Mouse (Mus musculus) Patski (cell line): ENCODE data around the gene Serhl. TPM values are rescaled to one million over a fixed set of nuclear protein-coding genes. Genes with fewer than 3 reads are reported as not detected.

Source experiments
- ATAC-seq: fragments of 100-300 bp; one replicate; pipeline ENCODE4 v1.8.0; 2021
- CTCF ChIA-PET: fragments of 350-600 bp; sonication (Branson Sonifier 250); formaldehyde crosslinking; loops from one replicate; lab custom pipeline; 2022; ENCODE audit warnings: inconsistent platforms; lab: Charles Lee
- POLR2A ChIA-PET: fragments of 350-600 bp; sonication (Branson Sonifier 250); formaldehyde crosslinking; loops from one replicate; lab custom pipeline; 2022; ENCODE audit warnings: antibody characterized with exemption, inconsistent platforms; lab: Charles Lee
- DNase-seq: peaks from one replicate; pipeline ENCODE4 v3.0.0-alpha.2; 2011; ENCODE audit warnings: low read depth, low spot score
- H3K27me3 ChIP-seq: fragments of 371-371 bp; one replicate; pipeline ENCODE4 v1.5.1; 2021
- CTCF ChIP-seq: fragments of 100-300 bp; IDR thresholded peaks from one replicate; pipeline ENCODE4 v1.5.1; 2021
- in situ Hi-C: fragments of 300-500 bp; cut with MboI; formaldehyde crosslinking; loops from 3 replicates; pipeline ENCODE4 v1.11.1; 2018; ENCODE audit warnings: low pct_unique_long_range_greater_than_20kb, mixed read lengths
- polyA plus RNA-seq: library from polyadenylated mRNA; unstranded; gene quantifications from one replicate; pipeline ENCODE4 v1.2.3, GENCODE M21; 2021

Serhl gene
- polyA plus RNA-seq, 1 experiment from 2014 or later, result 75.3 TPM

- POLR2A ChIA-PET, result interaction anchor here (2.0 kb wide), 1 partner anchor 8 kb away, joined by 5 read pairs; no protein-coding TSS in a partner anchor
- in situ Hi-C loops, result no loop called here
- TF ChIP-seq CTCF, result no peak
- CTCF ChIA-PET, result interaction anchor here (1.4 to 2.6 kb wide), 8 partner anchors 10 to 174 kb away, joined by 4 to 18 read pairs (median 5); partner anchors contain the start of gene Cyb5r3
- peak; percentile 71 for ATAC-seq
- no peak for DNase-seq
- H3K27me3 ChIP-seq, result no peaks in the 10 kb centered on the region
Measured at GRCm38 (mm10) chr15:83156929-83157666, 67.8 kb downstream of the Serhl start.

DNA sequence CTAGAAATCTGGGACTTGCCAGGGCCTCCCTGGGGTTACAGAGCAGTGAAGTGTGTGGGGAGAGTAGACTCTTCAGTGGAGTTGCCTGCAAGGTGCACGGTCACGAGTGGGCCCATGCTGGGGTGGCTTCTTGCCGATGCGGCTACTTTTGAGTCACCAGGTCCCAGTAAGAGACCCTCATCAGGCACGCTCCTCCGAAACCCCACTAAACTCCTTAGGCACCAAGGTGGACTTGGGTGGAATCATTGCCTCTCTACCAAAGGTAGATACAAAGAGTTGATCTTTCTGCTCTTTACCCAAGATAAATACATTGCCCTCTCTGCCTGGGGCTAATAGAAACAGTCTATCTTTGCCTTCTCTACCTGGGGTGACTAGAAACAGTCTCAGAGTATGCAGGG lies 68.4 kb downstream of the Serhl start:
- POLR2A ChIA-PET, result no interaction called here
- no peak for DNase-seq
- TF ChIP-seq CTCF, result no peak
- CTCF ChIA-PET, result interaction anchor here (1.6 to 2.6 kb wide), 6 partner anchors 9 to 174 kb away, joined by 4 to 18 read pairs (median 5); no protein-coding TSS in a partner anchor
- in situ Hi-C loops, result no loop called here
- ATAC-seq, result no peak
- H3K27me3 ChIP-seq, result no peaks in the 10 kb centered on the region

DNA sequence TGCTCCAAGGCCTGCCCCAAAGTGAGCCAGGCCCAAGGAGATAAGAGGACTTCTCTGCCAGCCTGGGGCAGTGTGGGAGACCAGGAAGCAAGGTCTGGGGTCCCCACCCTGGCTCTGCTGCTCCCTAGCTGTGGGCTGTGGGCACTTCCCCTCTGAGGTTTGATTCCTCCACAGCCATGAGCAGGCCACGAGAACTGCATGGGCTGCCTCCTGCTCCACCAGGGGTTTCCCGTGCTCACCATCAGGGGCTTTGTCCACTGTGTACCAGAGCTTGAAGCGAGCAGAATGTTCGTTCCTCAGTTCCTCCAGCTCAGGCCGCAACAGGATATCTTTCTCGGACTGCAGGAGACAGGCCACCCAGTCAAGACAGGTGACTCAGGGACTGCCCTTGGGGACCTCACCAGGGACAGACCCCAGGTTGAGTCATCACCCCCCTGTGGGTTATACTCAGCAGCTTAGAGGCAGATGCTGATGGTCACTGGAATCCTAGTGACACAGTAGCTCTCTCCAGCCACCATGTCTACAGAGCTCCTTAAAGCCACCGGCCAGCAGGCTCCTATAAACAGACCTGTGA lies 69.4 kb downstream of the Serhl start:
- no peak for ATAC-seq

DNA sequence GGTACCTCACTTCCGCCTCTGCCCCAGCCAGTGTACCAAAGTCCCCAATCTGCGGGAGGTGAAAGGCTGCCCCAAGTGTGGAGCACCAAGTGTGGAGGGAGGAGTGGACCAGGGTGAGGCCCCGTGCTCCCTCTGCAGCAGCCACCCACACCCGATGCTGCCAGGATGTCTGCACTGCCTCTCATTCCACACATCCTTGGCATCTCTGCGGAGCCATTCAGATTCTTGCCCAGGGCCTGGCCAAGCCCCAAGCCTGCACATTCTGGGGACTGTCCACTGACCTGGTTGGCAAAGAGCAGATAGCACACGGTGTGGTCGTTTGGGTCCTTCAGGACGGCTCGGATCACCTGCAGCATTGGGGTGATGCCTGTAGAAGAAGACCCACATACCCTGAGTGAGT lies 70.5 kb downstream of the Serhl start:
- ATAC-seq, result no peak
- ChIA-PET CTCF (no interaction called here), POLR2A (interaction anchor here (0.6 kb wide), 1 partner anchor 9 kb away, joined by 4 read pairs; no protein-coding TSS in a partner anchor)
- H3K27me3 ChIP-seq, result no peaks in the 10 kb centered on the region
- DNase-seq, result no peak
- in situ Hi-C loops, result no loop called here
- TF ChIP-seq CTCF, result no peak

More for the DNA sequence above, 69.4 kb downstream of the Serhl start:
- DNase-seq, result no peak
- no peaks in the 10 kb centered on the region for H3K27me3 ChIP-seq
- POLR2A ChIA-PET, result no interaction called here
- CTCF ChIA-PET, result interaction anchor here (2.6 kb wide), 1 partner anchor 8 kb away, joined by 18 read pairs; no protein-coding TSS in a partner anchor
- TF ChIP-seq CTCF, result no peak
- in situ Hi-C loops, result no loop called here

DNA sequence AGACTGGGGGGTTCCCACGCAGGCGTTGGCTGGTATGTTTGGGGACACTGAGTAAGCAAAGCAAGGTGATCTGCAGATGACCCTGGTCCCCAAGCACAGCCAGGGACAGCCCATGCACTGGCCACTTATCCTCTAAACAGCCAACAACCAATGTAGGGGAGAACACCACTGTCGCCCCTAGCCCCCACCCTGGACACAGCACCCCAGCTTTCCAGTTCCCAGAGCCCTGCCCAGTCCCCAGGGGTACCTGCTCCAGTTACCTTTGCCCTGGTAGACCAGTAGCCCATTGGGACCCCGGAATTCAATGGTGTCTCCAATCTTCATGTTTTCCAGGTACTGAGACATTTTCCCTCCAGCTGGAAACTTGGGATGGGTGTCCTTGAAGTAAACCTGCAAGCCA lies 71.3 kb downstream of the Serhl start:
- ATAC-seq (no peak), DNase-seq (no peak)
- no peaks in the 10 kb centered on the region for H3K27me3 ChIP-seq
- in situ Hi-C loops, result no loop called here
- ChIA-PET POLR2A (no interaction called here), CTCF (no interaction called here)
- no peak for TF ChIP-seq CTCF

DNA sequence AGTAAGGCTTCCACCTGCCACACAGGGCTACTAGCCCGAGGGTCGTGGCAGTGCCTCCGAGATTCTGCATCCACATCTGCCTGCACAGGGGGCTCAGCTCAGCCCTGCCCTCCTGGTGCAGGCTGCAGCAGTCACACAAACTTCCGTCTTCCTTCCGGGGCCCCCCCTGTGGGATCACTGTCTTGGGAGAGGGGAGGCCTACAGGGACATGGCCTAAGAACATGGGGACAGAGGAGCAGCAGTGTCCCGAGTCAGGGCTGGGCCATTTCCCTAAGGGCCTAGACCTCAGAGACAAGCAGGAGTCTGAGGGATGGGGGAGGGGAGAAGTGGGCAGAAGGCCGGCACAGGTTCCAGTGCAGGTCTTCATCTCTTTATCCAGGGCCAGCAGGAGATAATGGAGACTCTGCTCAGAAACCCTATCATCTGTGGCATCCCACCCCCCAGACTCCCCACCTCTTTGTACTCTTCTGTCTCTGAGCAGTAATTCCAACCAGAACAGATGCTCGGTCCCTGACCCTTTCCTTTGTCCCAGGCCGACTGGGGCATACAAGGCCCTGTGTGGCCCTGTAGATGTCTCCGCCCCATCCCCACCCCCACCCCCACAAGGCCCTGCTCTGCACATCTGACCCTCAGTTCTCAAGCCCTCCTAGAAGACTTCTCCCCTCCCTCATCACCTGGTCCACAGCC lies 71.9 kb downstream of the Serhl start:
- no peak for ATAC-seq
- no peak for TF ChIP-seq CTCF
- ChIA-PET CTCF (no interaction called here), POLR2A (no interaction called here)
- DNase-seq, result no peak
- in situ Hi-C loops, result no loop called here
- H3K27me3 ChIP-seq, result no peaks in the 10 kb centered on the region

DNA sequence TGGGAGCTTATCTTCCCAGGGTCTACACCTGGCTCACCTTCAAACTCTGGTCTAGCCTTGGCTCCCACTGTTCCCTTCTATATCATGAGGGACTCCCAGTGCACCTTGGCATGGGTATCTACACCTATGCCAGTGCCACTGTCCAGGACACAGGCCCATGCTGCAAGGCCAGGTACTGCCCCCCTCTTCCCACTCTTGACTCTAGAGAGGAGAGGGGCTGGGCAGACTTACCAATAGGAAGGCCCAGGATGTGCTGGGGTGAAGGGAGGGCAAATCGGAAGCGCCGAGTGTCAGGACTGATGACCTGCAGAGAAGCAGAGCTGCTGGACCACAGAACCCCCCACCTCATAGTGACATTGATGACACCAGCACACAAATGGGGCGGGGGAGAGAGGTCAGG lies 72.7 kb downstream of the Serhl start:
- in situ Hi-C loops, result no loop called here
- ChIA-PET POLR2A (no interaction called here), CTCF (interaction anchor here (1.5 kb wide), 1 partner anchor 10 kb away, joined by 4 read pairs; no protein-coding TSS in a partner anchor)
- H3K27me3 ChIP-seq, result no peaks in the 10 kb centered on the region
- DNase-seq, result no peak
- TF ChIP-seq CTCF, result no peak
- no peak for ATAC-seq

DNA sequence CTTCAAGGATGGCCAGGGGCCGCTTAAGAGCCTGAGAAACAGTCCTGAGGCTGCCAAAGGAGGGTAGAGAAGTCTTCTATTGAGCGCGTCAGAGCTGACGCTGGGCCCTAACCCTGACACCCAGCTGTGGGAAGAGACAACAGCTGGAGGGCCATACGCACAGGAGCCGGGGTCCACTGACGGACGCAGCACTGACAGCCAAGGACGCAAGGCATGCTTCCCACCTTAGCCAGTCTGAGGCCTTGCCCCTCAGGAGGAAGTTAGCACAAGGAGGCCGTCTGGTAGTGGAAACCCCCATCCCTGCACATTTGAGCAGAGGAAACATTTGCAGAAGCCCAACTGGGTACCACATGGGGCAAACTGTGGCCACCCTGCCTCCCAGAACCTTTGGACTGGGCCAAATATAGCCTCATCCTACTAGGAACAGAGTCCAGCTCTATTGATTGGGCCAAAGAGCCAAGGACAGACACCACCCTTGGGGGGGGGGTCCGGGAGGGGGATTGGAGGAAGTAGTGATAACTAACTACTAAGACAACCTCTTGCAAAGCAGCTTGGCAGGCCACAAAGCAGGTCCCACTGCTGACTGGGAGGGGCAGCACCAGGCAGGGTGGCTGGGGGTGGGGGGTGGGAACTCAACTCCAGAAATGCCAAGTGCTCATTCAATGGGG lies 73.6 kb downstream of the Serhl start:
- no peak for TF ChIP-seq CTCF
- ChIA-PET POLR2A (no interaction called here), CTCF (interaction anchor here (1.5 kb wide), 1 partner anchor 11 kb away, joined by 4 read pairs; no protein-coding TSS in a partner anchor)
- no peak for ATAC-seq
- in situ Hi-C loops, result no loop called here
- no peak for DNase-seq
- H3K27me3 ChIP-seq, result no peaks in the 10 kb centered on the region

DNA sequence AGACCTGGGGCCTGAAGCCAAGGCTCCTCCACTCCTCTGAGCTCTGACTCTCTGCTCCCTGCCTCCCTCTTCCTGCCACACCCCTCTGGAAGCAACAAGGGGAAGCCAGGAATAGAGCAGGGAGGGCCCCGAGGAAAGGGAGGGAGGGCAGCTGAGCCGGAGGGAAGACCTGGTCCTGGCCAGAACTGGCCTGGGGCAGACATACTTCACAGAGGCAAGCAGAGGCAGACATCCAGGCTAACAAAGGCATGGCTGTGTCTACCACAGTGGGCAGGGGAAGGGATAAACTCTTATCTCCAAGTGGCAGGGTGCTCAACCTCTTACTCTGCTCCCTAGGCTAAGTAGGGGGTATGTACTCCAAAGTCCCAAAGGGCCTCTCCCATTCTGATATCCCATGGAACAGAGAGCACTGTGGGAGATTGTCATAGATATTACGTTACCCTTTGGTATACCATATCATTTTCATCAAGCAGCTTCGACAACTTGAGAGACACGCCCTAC lies 75.7 kb downstream of the Serhl start:
- ChIA-PET CTCF (interaction anchor here (4.0 kb wide), 1 partner anchor 7 kb away, joined by 18 read pairs; no protein-coding TSS in a partner anchor), POLR2A (interaction anchor here (1.3 kb wide), 1 partner anchor 9 kb away, joined by 5 read pairs; no protein-coding TSS in a partner anchor)
- DNase-seq (no peak), ATAC-seq (no peak)
- no peaks in the 10 kb centered on the region for H3K27me3 ChIP-seq
- no peak for TF ChIP-seq CTCF
- in situ Hi-C loops, result no loop called here
